Mouse (Mus musculus): ENCODE results near the gene Opcml. TPM values are rescaled to one million over a fixed set of nuclear protein-coding genes. Genes with fewer than 3 reads are reported as not detected.

The Opcml gene
- total RNA-seq, 2 experiments from 2014 or later = 263 to 264 TPM

Small RNA genes lying within 50 kb of the gene (microRNA-seq; reads per million reads assigned to microRNA genes)
- gene Gm44316 = 0 reads per million in 2 experiments
